Mouse (Mus musculus) lung, adult 2 months (tissue): ENCODE measurements around the gene Gm21972. TPM values are rescaled to one million over a fixed set of nuclear protein-coding genes. Genes with fewer than 3 reads are reported as not detected.

Experiments used
- DNase-seq: peaks from one replicate; pipeline ENCODE4 v3.0.0; 2022
- H3K4me1 ChIP-seq: fragments of 200-500 bp; 2 replicates; pipeline ENCODE4 v1.6.1; 2011; ENCODE audit warnings: low read length; ENCODE audit not compliant: control insufficient read depth, insufficient read depth
- H3K4me3 ChIP-seq: fragments of 200-500 bp; replicated peaks from 2 replicates; pipeline ENCODE3; 2011; ENCODE audit warnings: low read depth, mild to moderate bottlenecking, control low read depth, low read length; ENCODE audit errors: extremely low read depth
- CTCF ChIP-seq: fragments of 200-500 bp; IDR thresholded peaks from 2 replicates; pipeline ENCODE4 v1.5.1; 2011; ENCODE audit warnings: mild to moderate bottlenecking, low read length, control low read depth; ENCODE audit not compliant: insufficient read depth
- POLR2A ChIP-seq: fragments of 200-500 bp; IDR thresholded peaks from 2 replicates; pipeline ENCODE4 v1.6.1; 2011; ENCODE audit warnings: low read depth, mild to moderate bottlenecking, control low read depth, low read length, borderline replicate concordance; ENCODE audit errors: extremely low read depth
- WGBS: fragments of 180-500 bp; shearing (Covaris S2); methylation state at CpG from one replicate; pipeline ENCODE4 v1.1.7; 2018; 5-methylcytosine and 5-hydroxymethylcytosine counted together
- polyA plus RNA-seq: library from polyadenylated mRNA; depleted of rRNA; stranded (reverse); fragments of >200 nt; gene quantifications from 2 replicates; pipeline ENCODE4 v1.2.3, GENCODE M21; 2012

The Gm21972 gene
- polyA plus RNA-seq, 1 experiment, result not detected

- no peak for DNase-seq
- 82% methylated on average over 4 of the region's 4 CpGs for WGBS
- TF ChIP-seq POLR2A, result no peak
- Histone ChIP-seq H3K4me3 (no peak overlapping the region), H3K4me1 (no peaks in the 10 kb centered on the region)
Observed at GRCm38 (mm10) chr1:86183577-86184263, 50.3 kb downstream of the Gm21972 start.

DNA sequence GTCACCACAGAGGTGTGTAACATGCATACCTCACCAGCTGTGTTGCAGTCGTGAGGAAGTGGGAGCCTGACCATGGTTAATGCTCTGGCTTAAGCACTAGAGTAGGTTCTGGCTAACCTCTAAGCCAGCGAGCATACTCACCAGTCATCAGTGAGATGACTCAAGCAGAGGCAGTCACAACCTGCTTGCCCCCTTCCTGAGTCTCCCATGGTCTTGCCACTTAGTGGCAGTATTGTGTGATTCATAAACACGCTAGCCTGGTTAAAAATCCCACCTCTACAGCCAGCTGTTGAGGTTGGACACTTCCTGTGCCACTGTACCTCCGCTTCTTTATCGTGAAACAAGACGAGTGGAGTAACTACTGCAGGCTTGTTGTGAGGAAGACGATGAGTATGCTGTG is 53.3 kb downstream of the Gm21972 start:
- H3K4me3 ChIP-seq, result no peak overlapping the region
- no peaks in the 10 kb centered on the region for H3K4me1 ChIP-seq
- DNase-seq, result no peak
- TF ChIP-seq POLR2A (no peak), CTCF (no peak)
- WGBS, result 69% methylated on average over 7 of the region's 7 CpGs

GRCm38 (mm10) chr1:86187856-86188255 is 54.4 kb downstream of the Gm21972 start:
- TF ChIP-seq POLR2A, result no peak
- no peak for TF ChIP-seq CTCF
- no peak for DNase-seq
- 68% methylated on average over 2 of the region's 2 CpGs for WGBS
- Histone ChIP-seq H3K4me3 (no peak overlapping the region), H3K4me1 (no peaks in the 10 kb centered on the region)

- 93% methylated on average over 2 of the region's 2 CpGs for WGBS
Observed at GRCm38 (mm10) chr1:86188271-86188670, 54.8 kb downstream of the Gm21972 start.

GRCm38 (mm10) chr1:86189034-86189702 is 55.7 kb downstream of the Gm21972 start:
- WGBS, result 87% methylated on average over 6 of the region's 6 CpGs
- H3K4me1 ChIP-seq, result no peaks in the 10 kb centered on the region
- TF ChIP-seq POLR2A (no peak), CTCF (no peak)
- DNase-seq, result no peak
- H3K4me3 ChIP-seq, result no peak overlapping the region

More at GRCm38 (mm10) chr1:86188271-86188670, 54.8 kb downstream of the Gm21972 start:
- TF ChIP-seq POLR2A (no peak), CTCF (no peak)
- Histone ChIP-seq H3K4me1 (no peaks in the 10 kb centered on the region), H3K4me3 (no peak overlapping the region)
- DNase-seq, result no peak

DNA sequence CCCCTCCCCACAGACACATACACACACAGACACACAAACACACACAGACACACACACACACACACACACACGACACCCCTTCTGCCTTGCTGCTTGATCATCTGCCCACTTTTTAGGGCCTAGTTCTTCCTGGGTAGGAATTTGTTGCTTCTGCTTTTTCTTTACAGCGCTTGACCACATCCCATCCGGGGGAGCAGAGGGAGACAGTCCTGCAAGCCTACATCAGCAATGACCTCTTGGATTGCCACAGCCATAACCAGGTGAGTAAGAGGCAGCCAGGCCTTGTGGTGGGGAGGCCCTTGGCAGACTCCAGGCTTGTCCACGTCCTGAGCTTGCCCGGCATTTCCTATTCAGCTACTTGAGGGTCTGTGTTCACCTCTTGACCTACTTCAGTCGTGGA is 57.4 kb downstream of the Gm21972 start:
- Histone ChIP-seq H3K4me3 (no peak overlapping the region), H3K4me1 (no peaks in the 10 kb centered on the region)
- 73% methylated on average over 6 of the region's 6 CpGs for WGBS
- TF ChIP-seq CTCF (no peak), POLR2A (no peak)
- no peak for DNase-seq

GRCm38 (mm10) chr1:86194044-86194443 is 60.6 kb downstream of the Gm21972 start:
- H3K4me3 ChIP-seq, result no peak overlapping the region
- no peaks in the 10 kb centered on the region for H3K4me1 ChIP-seq
- DNase-seq, result no peak
- WGBS, result 77% methylated on average over 7 of the region's 7 CpGs
- TF ChIP-seq POLR2A, result no peak
- TF ChIP-seq CTCF, result no peak

DNA sequence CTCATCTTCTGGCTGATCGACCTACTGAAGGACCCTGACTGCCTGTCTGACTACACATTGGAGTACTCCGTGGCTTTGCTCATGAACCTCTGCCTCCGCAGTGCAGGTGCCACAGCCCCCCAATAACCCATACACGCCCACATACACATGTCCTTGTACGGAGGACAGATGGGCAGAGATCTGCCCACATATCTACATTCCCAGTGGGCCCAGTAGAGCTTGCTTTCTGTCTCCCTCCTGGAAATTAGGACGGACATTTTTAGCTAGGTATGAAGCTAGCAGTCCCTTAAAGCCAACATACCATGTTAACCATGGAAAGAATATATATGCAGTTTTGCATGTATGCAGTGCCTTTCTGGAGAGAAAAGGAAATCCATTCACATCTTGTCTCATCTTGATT is 64.8 kb downstream of the Gm21972 start:
- H3K4me3 ChIP-seq, result no peak overlapping the region
- no peaks in the 10 kb centered on the region for H3K4me1 ChIP-seq
- TF ChIP-seq CTCF, result no peak
- TF ChIP-seq POLR2A, result no peak
- WGBS, result 91% methylated on average over 6 of the region's 6 CpGs
- no peak for DNase-seq

GRCm38 (mm10) chr1:86199026-86199425 is 65.6 kb downstream of the Gm21972 start:
- TF ChIP-seq POLR2A, result no peak
- no peak for TF ChIP-seq CTCF
- DNase-seq, result no peak
- WGBS, result 84% methylated on average over 5 of the region's 5 CpGs
- H3K4me1 ChIP-seq, result no peaks in the 10 kb centered on the region
- no peak overlapping the region for H3K4me3 ChIP-seq

DNA sequence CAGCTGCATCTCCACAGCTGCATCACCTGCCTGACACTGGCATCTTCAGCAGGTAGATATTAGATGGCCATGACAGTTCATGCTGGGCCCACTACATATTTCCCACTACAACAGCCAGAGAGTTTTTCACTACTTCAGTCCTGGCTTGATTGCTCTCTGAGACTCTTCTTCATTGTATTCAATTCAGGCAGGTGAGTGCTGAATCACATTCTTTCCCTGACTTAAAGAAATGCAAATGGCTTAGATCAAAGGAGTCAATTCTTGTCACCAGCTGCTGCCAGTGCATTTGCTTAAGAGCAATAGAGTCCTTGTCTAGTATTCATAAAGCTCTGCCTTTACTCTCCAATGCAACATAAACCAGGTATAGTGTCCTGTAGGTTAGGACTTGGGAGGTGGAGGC is 67.9 kb downstream of the Gm21972 start:
- no peak for TF ChIP-seq POLR2A
- TF ChIP-seq CTCF, result no peak
- DNase-seq, result no peak
- no peaks in the 10 kb centered on the region for H3K4me1 ChIP-seq
- no peak overlapping the region for H3K4me3 ChIP-seq
